Comparison of ENCODE assay signal across 7 mouse cellular contexts in the genomic region with DNA sequence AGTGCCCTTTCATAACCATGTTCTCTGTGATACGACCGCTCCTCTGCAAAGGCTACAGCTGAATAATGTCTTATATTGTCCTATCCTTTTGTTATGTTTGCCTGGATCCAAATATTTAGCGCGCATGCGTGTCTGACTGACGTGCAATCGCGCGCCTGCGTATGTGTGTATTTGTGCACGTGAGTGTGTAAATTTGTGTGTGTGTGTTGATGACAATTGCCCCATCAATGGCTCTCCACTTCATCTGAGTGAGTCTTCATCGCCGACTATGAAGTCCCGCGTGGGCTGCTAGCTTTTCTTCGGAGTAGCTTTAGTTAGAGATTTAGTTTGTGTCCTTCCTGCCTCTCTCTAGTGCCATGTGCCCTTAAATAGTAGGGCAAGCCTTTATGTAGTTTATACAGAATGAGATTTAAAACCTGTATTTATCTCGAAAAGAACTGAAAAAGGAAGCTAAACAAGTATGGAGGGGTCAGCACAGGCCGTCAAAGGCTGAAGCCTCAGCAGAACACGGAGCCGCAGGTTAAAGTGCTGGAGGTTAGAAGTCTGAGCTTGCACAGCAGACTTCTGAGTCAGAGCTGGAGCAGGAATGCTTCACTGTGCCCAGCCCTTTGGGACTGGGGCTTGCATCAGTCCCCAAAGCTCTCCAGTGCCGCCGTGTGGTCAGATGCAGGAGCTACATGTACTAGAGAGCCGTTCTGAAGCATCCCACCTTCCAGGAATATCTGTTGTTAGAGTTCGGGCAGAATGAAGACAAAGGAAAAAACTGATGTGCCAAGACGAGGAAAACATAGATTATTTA. TPM values are rescaled to one million over a fixed set of nuclear protein-coding genes. Genes with fewer than 3 reads are reported as not detected.
DNase-seq lines count a peak whose midpoint lies in the region; ATAC-seq lines count a peak whose summit lies in the region.

No protein-coding gene starts in this region.

- no peak overlapping the region for H3K27ac ChIP-seq in intestine, embryonic 16.5 days (ENCODE audit: low read length)
- no peak overlapping the region for H3K27ac ChIP-seq in midbrain, embryonic 13.5 days

- H3K4me2 ChIP-seq in intestine, embryonic 16.5 days (ENCODE audit: low read depth, low read length): no peak overlapping the region
- no peak overlapping the region for H3K4me2 ChIP-seq in midbrain, embryonic 13.5 days (replicated peaks)

- peak; percentile 97 for ATAC-seq in intestine, embryonic 16.5 days
- peak; percentile 87 for ATAC-seq in midbrain, embryonic 13.5 days

- no peaks in the 10 kb centered on the region for H3K27me3 ChIP-seq in intestine, embryonic 16.5 days (replicated peaks; ENCODE audit: control insufficient read depth, insufficient read depth, low read length)
- H3K27me3 ChIP-seq in midbrain, embryonic 13.5 days: no peaks in the 10 kb centered on the region

- H3K9ac ChIP-seq in intestine, embryonic 16.5 days (ENCODE audit: low read depth, low read length): no peak overlapping the region
- no peak overlapping the region for H3K9ac ChIP-seq in midbrain, embryonic 13.5 days (replicated peaks)

- no peaks in the 10 kb centered on the region for H3K9me3 ChIP-seq in intestine, embryonic 16.5 days (ENCODE audit: control insufficient read depth, low read length)
- no peaks in the 10 kb centered on the region for H3K9me3 ChIP-seq in midbrain, embryonic 13.5 days

- DNase-seq in adrenal gland, adult (ENCODE audit: inconsistent age in 2 of 2, low spot score in 1 of 2): peak; percentile 83 to 91
- peak; percentile 88 for DNase-seq in embryo, embryonic 11 days
- DNase-seq in gastrocnemius, postnatal 36 days: peak; percentile 72 to 74
- peak; percentile 69 to 84 for DNase-seq in left cerebral cortex, postnatal 25 days (ENCODE audit: low spot score in 2 of 2)
- peak; percentile 28 for DNase-seq in spleen, adult 12 weeks (ENCODE audit: low spot score)

- WGBS in intestine, embryonic 16.5 days: 47% methylated on average over 25 of the region's 25 CpGs
- WGBS in midbrain, embryonic 13.5 days: 53% methylated on average over 25 of the region's 25 CpGs

- intact Hi-C loops in gastrocnemius, postnatal 36 days (cut with DNase I): loop anchor here (2.0 to 10.0 kb wide), 3 partner anchors 54 to 286 kb away; a partner anchor contains a TSS
- intact Hi-C loops in left cerebral cortex, postnatal 25 days (cut with DNase I): loop anchor here (1.0 to 2.0 kb wide), 2 partner anchors 36 to 286 kb away; no protein-coding TSS in a partner anchor

- H3K36me3 ChIP-seq in intestine, embryonic 16.5 days (ENCODE audit: control insufficient read depth, insufficient read depth, low read length): no peaks in the 10 kb centered on the region
- no peaks in the 10 kb centered on the region for H3K36me3 ChIP-seq in midbrain, embryonic 13.5 days

- H3K4me1 ChIP-seq in intestine, embryonic 16.5 days (ENCODE audit: control insufficient read depth, insufficient read depth, low read length): peaks cover 4% of the 10 kb centered on the region; the same call in 1 of the 2 replicates
- no peaks in the 10 kb centered on the region for H3K4me1 ChIP-seq in midbrain, embryonic 13.5 days (replicated peaks)

- H3K4me3 ChIP-seq in intestine, embryonic 16.5 days (ENCODE audit: low read length): no peak overlapping the region
- H3K4me3 ChIP-seq in midbrain, embryonic 13.5 days (replicated peaks): no peak overlapping the region

RNA-seq across cellular contexts. Expression of a gene that starts 38.5 kb away (rescaled TPM):
- total RNA-seq in gastrocnemius, postnatal 36 days (2021): not detected
- 0.06 TPM in 1 of 2 replicates, not detected in the other for polyA plus RNA-seq in intestine, embryonic 16.5 days (2015; fragmentation: Nextera tagmentation; extraction: Ambion mirVana)
- total RNA-seq in left cerebral cortex, postnatal 25 days (2021): 1 to 10 TPM; 1.6 to 3.0 TPM
- 0.27 and 0.35 TPM in 2 replicates for polyA plus RNA-seq in midbrain, embryonic 13.5 days (2015; fragmentation: Nextera tagmentation; extraction: Ambion mirVana)

RNA-seq across cellular contexts. Expression of a gene that starts 53.9 kb away (rescaled TPM):
- 100 to 1,000 TPM in 1 of 2 experiments, 10 to 100 TPM in 1; 79.6 to 103 TPM for total RNA-seq in gastrocnemius, postnatal 36 days (2021)
- polyA plus RNA-seq in intestine, embryonic 16.5 days (2015; fragmentation: Nextera tagmentation; extraction: Ambion mirVana): 37.1 and 44.0 TPM in 2 replicates
- 10 to 100 TPM; 23.2 to 29.4 TPM for total RNA-seq in left cerebral cortex, postnatal 25 days (2021)
- 11.3 and 14.9 TPM in 2 replicates for polyA plus RNA-seq in midbrain, embryonic 13.5 days (2015; fragmentation: Nextera tagmentation; extraction: Ambion mirVana)

Comparison
In these comparisons a context has a peak if more than half of its experiments do, and no peak if none do; other contexts are left out.
1. DNase-seq: peak in every context shown above with its lines; median percentile 88 in embryo, embryonic 11 days; 87 in adrenal gland, adult; 76 in left cerebral cortex, postnatal 25 days; 73 in gastrocnemius, postnatal 36 days; 28 in spleen, adult 12 weeks.